Mouse (Mus musculus) heart, adult 2 months (tissue): Measurements from ENCODE around the gene Iqsec1. TPM values are rescaled to one million over a fixed set of nuclear protein-coding genes. Genes with fewer than 3 reads are reported as not detected.

ENCODE experiments used
- DNase-seq, 2 experiments: peaks; one replicate each; pipeline ENCODE4 v3.0.0; 2021
- H3K27ac ChIP-seq: fragments of 200-600 bp; 2 replicates; pipeline ENCODE4 v1.8.1; 2022
- H3K27me3 ChIP-seq: fragments of 200-500 bp; 2 replicates; pipeline ENCODE4 v1.6.1; 2012; ENCODE audit warnings: mild to moderate bottlenecking, low read length, inconsistent platforms, mixed read lengths; ENCODE audit not compliant: control insufficient read depth, insufficient read depth
- H3K36me3 ChIP-seq: fragments of 200-500 bp; 2 replicates; pipeline ENCODE4 v1.6.1; 2012; ENCODE audit warnings: low read length, inconsistent platforms; ENCODE audit not compliant: control insufficient read depth, insufficient read depth
- H3K4me1 ChIP-seq: fragments of 200-500 bp; 2 replicates; pipeline ENCODE4 v1.6.1; 2011; ENCODE audit warnings: low read length; ENCODE audit not compliant: control insufficient read depth, insufficient read depth
- H3K4me3 ChIP-seq: fragments of 200-600 bp; 2 replicates; pipeline ENCODE4 v1.8.1; 2022
- H3K79me2 ChIP-seq: fragments of 200-500 bp; replicated peaks from 2 replicates; pipeline ENCODE4 v1.6.1; 2012; ENCODE audit warnings: mild to moderate bottlenecking, inconsistent platforms, low read length, moderate library complexity, mixed read lengths; ENCODE audit not compliant: control insufficient read depth, insufficient read depth
- H3K9ac ChIP-seq: fragments of 200-500 bp; 2 replicates; pipeline ENCODE4 v1.6.1; 2012; ENCODE audit warnings: low read depth, mild to moderate bottlenecking, control low read depth, inconsistent platforms, low read length, mixed read lengths
- CTCF ChIP-seq: fragments of 200-600 bp; IDR thresholded peaks from 2 replicates; pipeline ENCODE4 v1.8.1; 2022; ENCODE audit warnings: antibody characterized with exemption, mild to moderate bottlenecking, moderate library complexity
- EP300 ChIP-seq: fragments of 200-500 bp; IDR thresholded peaks from 2 replicates; pipeline ENCODE4 v1.6.1; 2011; ENCODE audit warnings: low read depth, low read length, control low read depth; ENCODE audit not compliant: insufficient read depth
- POLR2A ChIP-seq: fragments of 200-500 bp; IDR thresholded peaks from 2 replicates; pipeline ENCODE4 v1.6.1; 2011; ENCODE audit warnings: mild to moderate bottlenecking, low read depth, low read length, control low read depth; ENCODE audit not compliant: insufficient read depth
- WGBS: fragments of 180-500 bp; shearing (Covaris S2); methylation state at CpG from one replicate; pipeline ENCODE4 v1.1.7; 2018; 5-methylcytosine and 5-hydroxymethylcytosine counted together
- intact Hi-C: fragments of 180-260 bp; cut with DNase I; formaldehyde crosslinking; loops from one replicate; pipeline ENCODE4 v1.15.1; 2025
- polyA plus RNA-seq: library from polyadenylated mRNA; depleted of rRNA; stranded (reverse); fragments of >200 nt; gene quantifications from 2 replicates; pipeline ENCODE4 v1.2.3, GENCODE M21; 2012
- total RNA-seq, 2 experiments: library from RNA; stranded (reverse); gene quantifications; 2 replicates each; pipeline ENCODE4 v1.2.3; 2021

The Iqsec1 gene
- total and polyA plus RNA-seq, 3 experiments, result 100 to 147 (median 146) TPM

DNA sequence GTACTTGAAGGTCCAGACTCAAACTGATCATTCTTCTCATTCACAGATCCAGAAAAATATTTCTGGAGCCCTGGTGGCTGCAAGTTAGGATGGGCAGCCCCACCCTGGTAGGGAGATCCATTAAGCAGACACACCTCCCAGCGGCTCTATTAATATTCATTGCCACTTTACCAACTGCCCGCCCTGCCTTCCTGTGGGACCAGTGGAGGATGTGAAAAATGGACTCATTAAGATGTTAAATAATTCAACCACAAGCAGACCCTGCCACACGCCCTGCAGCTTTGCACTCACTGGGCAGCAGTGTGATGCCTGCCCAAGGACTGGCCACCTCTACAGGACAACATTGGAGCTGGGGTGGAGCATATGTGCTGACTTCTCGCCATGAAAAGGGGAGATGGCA lies 64.1 kb downstream of the Iqsec1 start:
- no peak overlapping the region for H3K4me3 ChIP-seq
- TF ChIP-seq POLR2A, result no peak
- TF ChIP-seq EP300, result no peak
- no peak for TF ChIP-seq CTCF
- H3K36me3 ChIP-seq, result no peaks in the 10 kb centered on the region
- no peaks in the 10 kb centered on the region for H3K27me3 ChIP-seq
- H3K27ac ChIP-seq, result no peak overlapping the region
- H3K4me1 ChIP-seq, result no peaks in the 10 kb centered on the region; the same call in 1 of the 2 replicates
- H3K79me2 ChIP-seq, result no peaks in the 10 kb centered on the region
- WGBS, result 79% methylated on average over 4 of the region's 4 CpGs
- intact Hi-C loops, result no loop called here
- H3K9ac ChIP-seq, result no peak overlapping the region
- DNase-seq, result no peak

DNA sequence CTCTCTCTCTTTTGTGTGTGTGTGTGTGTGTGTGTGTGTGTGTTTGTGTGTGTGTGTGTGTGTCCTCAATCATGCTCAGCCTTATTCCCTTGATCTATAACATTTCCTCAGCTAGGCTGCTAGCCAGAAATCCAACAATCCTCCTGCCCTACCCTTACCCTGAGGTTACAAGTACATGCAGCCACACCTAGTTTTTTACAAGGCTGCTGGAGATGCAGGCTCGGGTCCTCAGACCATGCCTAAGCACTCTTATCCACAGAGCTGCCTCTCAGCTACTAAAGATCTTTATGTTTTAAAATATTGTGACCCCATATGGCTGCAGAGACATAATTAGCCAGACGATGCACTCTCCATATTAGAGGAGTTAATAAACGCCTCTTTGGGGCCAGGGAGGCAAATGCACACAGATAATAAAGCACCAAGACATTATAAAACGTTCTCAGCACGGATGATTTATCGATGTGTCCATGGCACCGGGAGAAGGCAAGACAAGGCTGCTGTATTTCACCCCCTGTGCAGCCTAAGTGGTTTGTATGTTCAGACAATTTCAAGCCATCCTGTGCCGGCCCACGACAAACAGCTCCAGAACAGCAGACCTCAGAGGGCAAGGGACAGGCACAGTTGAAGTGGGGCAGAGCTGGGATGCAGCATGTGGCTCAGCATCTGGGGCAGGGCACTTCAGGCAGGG lies 67.1 kb downstream of the Iqsec1 start:
- DNase-seq, result no peak
- TF ChIP-seq CTCF (no peak), EP300 (no peak), POLR2A (no peak)
- Histone ChIP-seq H3K9ac (no peak overlapping the region), H3K4me1 (no peaks in the 10 kb centered on the region; the same call in 1 of the 2 replicates), H3K27me3 (no peaks in the 10 kb centered on the region), H3K4me3 (no peak overlapping the region), H3K27ac (no peak overlapping the region), H3K36me3 (no peaks in the 10 kb centered on the region), H3K79me2 (no peaks in the 10 kb centered on the region)
- intact Hi-C loops, result no loop called here
- 83% methylated on average over 9 of the region's 9 CpGs for WGBS

DNA sequence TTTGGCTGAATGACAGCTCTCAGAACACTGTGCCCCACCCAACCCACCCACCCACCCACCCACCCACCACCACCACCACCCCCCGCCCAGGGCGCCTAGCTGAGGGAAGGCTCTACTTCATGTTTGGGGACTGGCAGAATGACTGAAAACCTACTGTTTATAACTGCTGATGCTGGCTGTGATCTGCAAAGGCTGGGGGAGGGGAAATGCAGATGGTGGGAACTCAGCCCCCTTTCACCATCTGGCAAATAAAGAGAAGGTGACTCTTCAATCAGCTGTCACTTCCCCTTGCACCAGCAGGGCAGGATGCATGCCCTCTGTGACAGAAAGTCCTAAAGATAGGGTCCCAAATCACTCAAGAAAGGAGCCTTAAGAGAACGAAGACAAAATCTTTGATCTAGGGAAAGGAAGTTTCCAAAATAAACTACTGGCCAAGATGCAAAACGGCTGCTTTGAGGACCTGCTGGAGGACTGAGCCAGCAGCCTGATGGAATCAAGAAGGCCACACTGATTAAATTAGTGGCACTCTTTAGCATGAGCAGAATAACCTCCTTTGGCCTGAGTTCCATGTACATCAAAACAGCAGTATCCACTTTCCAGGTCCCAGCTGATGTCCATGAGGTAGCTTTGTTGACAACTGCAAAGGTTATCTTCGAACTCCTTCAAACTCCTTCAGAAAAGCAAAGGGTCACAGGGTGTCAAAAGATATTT lies 67.8 kb downstream of the Iqsec1 start:
- TF ChIP-seq POLR2A, result no peak
- TF ChIP-seq CTCF, result no peak
- no peak for TF ChIP-seq EP300
- intact Hi-C loops, result no loop called here
- Histone ChIP-seq H3K27me3 (no peaks in the 10 kb centered on the region), H3K4me1 (no peaks in the 10 kb centered on the region; the same call in 1 of the 2 replicates), H3K27ac (no peak overlapping the region), H3K36me3 (no peaks in the 10 kb centered on the region), H3K9ac (no peak overlapping the region), H3K4me3 (no peak overlapping the region), H3K79me2 (no peaks in the 10 kb centered on the region)
- DNase-seq, result no peak
- 48% methylated on average over 5 of the region's 5 CpGs for WGBS

DNA sequence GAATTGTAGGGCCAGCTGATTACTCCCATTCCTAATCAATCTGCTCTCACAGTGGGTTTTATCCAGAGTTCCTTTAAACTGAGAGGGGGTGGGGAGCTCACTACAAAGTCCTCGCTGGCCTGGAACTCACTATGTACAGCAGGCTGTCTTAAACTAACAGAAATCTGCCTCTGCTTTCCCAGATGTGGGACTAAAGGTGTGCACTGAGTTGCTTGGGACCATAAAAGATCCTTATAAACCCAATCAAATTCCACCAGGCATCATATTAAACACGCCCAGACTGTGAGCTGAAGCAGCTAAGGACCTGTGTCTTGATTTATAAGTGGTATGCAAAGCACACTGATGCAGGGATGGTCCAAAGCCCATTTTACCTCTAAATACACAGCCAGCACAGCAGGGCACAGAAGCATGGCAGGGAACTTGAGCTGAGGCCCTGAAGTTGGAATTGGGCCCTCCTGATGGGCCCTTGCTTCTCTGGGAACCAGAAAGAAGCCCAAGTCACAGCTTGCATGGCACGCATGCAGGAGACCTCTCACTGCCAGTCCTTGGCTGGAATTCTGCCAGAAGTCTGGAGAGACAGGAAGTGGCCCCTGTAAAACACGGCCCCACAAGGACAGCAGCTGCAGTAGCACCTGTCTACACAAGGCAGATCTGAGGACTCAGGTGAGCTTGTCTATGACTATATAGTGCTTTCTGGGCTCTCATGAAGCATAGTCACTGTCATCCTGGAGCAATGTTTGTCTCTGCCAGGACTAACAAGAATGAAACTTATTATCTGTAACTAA lies 68.7 kb downstream of the Iqsec1 start:
- Histone ChIP-seq H3K36me3 (no peaks in the 10 kb centered on the region), H3K9ac (no peak overlapping the region), H3K4me1 (no peaks in the 10 kb centered on the region; the same call in 1 of the 2 replicates), H3K27me3 (no peaks in the 10 kb centered on the region), H3K79me2 (no peaks in the 10 kb centered on the region), H3K27ac (no peak overlapping the region), H3K4me3 (no peak overlapping the region)
- 56% methylated on average over 4 of the region's 4 CpGs for WGBS
- TF ChIP-seq CTCF (no peak), EP300 (no peak), POLR2A (no peak)
- no peak for DNase-seq
- intact Hi-C loops, result no loop called here

- intact Hi-C loops, result no loop called here
- no peak overlapping the region for H3K9ac ChIP-seq
- no peaks in the 10 kb centered on the region for H3K27me3 ChIP-seq
- H3K4me1 ChIP-seq, result no peaks in the 10 kb centered on the region; the same call in 1 of the 2 replicates
- H3K4me3 ChIP-seq, result no peak overlapping the region
- 37% methylated on average over 2 of the region's 2 CpGs for whole genome bisulfite sequencing
- H3K36me3 ChIP-seq, result no peaks in the 10 kb centered on the region
- H3K79me2 ChIP-seq, result no peaks in the 10 kb centered on the region
- TF ChIP-seq EP300 (no peak), CTCF (no peak), POLR2A (no peak)
- no peak for DNase-seq
- H3K27ac ChIP-seq, result no peak overlapping the region
These were observed 72.9 kb downstream of the Iqsec1 start for GRCm38 (mm10) chr6:90915585-90915984.
